Mouse (Mus musculus): ENCODE measurements around the gene Fgfr2. TPM values are rescaled to one million over a fixed set of nuclear protein-coding genes. Genes with fewer than 3 reads are reported as not detected.

Gene Fgfr2
- polyA plus RNA-seq, 1 experiment from 2014 or later, result 86.9 TPM

DNA sequence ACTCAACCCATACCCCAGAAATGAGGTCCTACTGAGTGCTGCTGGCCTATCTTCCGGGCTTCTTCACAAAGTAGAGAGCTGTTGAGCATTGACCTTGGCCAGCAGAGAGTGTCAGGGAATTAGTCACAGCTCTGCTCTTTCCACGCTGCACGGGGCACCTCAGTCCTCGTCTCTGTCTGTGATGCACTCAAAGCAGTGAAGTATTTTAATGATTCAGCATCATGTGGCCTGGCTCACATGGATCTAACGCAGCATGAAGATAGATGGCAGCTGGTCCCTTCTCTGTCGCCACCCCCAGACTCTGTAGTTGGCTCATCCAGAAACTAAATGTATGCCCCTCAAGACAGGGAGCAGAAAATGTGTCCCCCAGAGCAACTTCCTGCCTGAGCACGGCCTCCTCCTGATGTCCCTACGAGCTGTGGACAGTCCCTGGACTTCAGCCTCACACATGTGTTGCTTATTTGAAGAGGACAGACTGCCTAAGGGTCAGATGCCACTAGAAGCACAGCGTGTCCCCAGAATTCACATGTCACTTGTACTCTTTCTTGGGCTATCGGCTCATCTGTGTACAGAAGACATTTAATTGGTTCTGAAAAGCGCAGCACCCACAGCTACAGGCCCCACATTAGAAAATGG lies 697.7 kb downstream of the Fgfr2 start:
- 46% methylated on average over 11 of the region's 11 CpGs for WGBS
- Histone ChIP-seq H3K9ac (ENCODE audit: low read length) (no peak overlapping the region), H3K9me3 (ENCODE audit: control insufficient read depth, low read length) (no peaks in the 10 kb centered on the region), H3K27me3 (ENCODE audit: control insufficient read depth, insufficient read depth, low read length) (no peaks in the 10 kb centered on the region), H3K36me3 (ENCODE audit: control insufficient read depth, insufficient read depth, low read length) (no peaks in the 10 kb centered on the region), H3K4me2 (ENCODE audit: low read depth) (no peak overlapping the region), H3K4me3 (ENCODE audit: low read depth, low read length) (no peak overlapping the region), H3K27ac (ENCODE audit: low read depth, low read length) (no peak overlapping the region), H3K4me1 (ENCODE audit: control insufficient read depth, insufficient read depth, low read length) (peaks cover 9% of the 10 kb centered on the region)
- ATAC-seq (ENCODE audit: insufficient read depth, low FRiP score, low TSS enrichment) (no peak; the same call in 1 of the 2 replicates), DNase-seq (ENCODE audit: low spot score) (no peak)

DNA sequence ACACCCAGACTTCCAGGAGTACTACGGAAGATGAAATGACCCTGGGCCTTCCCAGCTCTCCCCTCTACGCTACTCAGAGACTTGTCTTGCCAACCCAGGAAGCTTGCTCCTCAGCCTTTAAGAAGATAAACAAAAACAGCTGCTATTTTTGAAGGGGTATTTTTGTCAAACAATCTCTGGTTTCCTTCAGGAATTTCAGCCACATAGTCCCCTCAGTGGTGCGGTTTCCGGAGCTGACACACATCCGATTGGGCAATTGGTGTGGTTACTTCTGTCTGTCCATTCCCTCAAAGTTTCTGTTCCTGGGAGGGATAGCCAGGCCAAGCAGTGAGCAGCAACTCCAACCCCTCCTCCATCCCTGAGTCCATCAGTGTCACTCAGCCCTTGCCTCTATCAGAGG lies 699.6 kb downstream of the Fgfr2 start:
- Histone ChIP-seq H3K27ac (ENCODE audit: low read depth, low read length) (no peak overlapping the region), H3K9ac (ENCODE audit: low read length) (no peak overlapping the region), H3K27me3 (ENCODE audit: control insufficient read depth, insufficient read depth, low read length) (no peaks in the 10 kb centered on the region), H3K9me3 (ENCODE audit: control insufficient read depth, low read length) (no peaks in the 10 kb centered on the region), H3K4me2 (ENCODE audit: low read depth) (no peak overlapping the region), H3K4me3 (ENCODE audit: low read depth, low read length) (no peak overlapping the region), H3K36me3 (ENCODE audit: control insufficient read depth, insufficient read depth, low read length) (no peaks in the 10 kb centered on the region), H3K4me1 (ENCODE audit: control insufficient read depth, insufficient read depth, low read length) (peaks cover 9% of the 10 kb centered on the region)
- DNase-seq (ENCODE audit: low spot score) (no peak), ATAC-seq (ENCODE audit: insufficient read depth, low FRiP score, low TSS enrichment) (no peak)
- 87% methylated on average over 5 of the region's 5 CpGs for WGBS

DNA sequence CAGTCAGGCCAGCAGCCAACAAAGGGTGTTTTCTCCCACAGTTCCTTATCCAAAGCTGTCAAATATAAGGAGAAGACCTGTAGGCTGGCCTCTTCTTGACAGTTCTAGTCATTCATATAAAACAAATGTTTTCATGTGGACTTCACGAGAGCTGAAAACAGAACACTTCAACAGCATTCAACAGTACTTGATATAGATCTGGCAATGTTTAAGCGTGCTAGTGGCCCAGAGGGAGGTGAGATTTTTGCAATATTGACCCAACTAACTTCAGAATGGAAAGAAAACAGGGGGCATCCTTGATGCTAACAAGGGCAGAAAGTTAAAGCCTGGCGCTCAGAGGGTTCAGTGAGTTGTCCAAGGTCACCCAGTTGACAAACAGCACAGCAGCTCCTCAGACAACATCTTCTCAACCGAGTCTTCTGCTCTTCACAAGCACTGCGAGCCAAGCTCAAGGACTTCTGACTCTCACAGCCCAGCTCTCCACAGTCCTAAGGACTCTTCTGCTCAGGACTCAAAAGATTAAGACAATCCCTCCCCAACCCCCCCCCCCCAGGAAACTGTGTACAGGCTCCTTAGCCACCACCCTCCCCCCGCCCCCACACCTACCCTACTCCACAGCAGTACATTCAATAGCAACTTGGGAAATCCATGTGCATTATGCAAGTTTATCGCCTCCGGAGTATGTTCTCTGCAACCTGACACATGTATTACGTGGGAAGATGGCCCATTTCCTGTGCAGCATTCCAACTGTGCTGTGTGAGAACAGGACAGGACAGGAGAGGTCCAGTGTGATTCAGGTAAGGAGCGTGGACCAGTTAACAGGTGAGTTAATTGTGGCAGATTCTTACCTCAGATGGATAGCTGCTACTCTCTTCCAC lies 703.5 kb downstream of the Fgfr2 start:
- no peaks in the 10 kb centered on the region for H3K36me3 ChIP-seq (ENCODE audit: control insufficient read depth, insufficient read depth, low read length)
- H3K9ac ChIP-seq (ENCODE audit: low read length), result no peak overlapping the region
- no peaks in the 10 kb centered on the region for H3K27me3 ChIP-seq (ENCODE audit: control insufficient read depth, insufficient read depth, low read length)
- peaks cover 5% of the 10 kb centered on the region; the same call in 1 of the 2 replicates for H3K4me1 ChIP-seq (ENCODE audit: control insufficient read depth, insufficient read depth, low read length)
- 89% methylated on average over 10 of the region's 10 CpGs for WGBS
- H3K4me2 ChIP-seq (ENCODE audit: low read depth), result no peak overlapping the region
- no peak overlapping the region for H3K4me3 ChIP-seq (ENCODE audit: low read depth, low read length)
- no peak for DNase-seq (ENCODE audit: low spot score)
- H3K27ac ChIP-seq (ENCODE audit: low read depth, low read length), result no peak overlapping the region
- ATAC-seq (ENCODE audit: insufficient read depth, low FRiP score, low TSS enrichment), result no peak
- no peaks in the 10 kb centered on the region for H3K9me3 ChIP-seq (ENCODE audit: control insufficient read depth, low read length)

DNA sequence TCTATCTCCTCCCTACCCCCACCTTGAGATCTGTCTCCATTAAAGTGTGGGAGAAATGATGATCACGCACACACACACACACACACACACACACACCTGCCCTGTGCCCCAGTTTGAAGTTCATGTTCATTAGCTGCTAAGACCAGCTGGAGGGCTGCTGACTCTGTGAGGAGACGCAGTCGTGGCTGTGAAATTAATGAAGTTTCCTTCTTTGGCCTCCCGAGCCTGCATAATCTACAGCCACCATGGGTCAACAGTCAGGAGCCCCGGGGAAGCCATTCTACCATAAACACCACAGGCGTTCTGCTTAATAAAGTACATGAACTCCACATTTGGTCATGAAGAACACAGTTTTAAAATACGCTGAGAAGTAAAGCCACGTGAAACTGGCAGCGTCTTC lies 706.3 kb downstream of the Fgfr2 start:
- 49% methylated on average over 9 of the region's 9 CpGs for WGBS
- H3K4me2 ChIP-seq (ENCODE audit: low read depth), result no peak overlapping the region
- no peaks in the 10 kb centered on the region for H3K36me3 ChIP-seq (ENCODE audit: control insufficient read depth, insufficient read depth, low read length)
- no peak overlapping the region; the same call in 1 of the 2 replicates for H3K27ac ChIP-seq (ENCODE audit: low read depth, low read length)
- H3K27me3 ChIP-seq (ENCODE audit: control insufficient read depth, insufficient read depth, low read length), result no peaks in the 10 kb centered on the region
- ATAC-seq (ENCODE audit: insufficient read depth, low FRiP score, low TSS enrichment), result no peak
- no peaks in the 10 kb centered on the region for H3K9me3 ChIP-seq (ENCODE audit: control insufficient read depth, low read length)
- H3K4me1 ChIP-seq (ENCODE audit: control insufficient read depth, insufficient read depth, low read length), result peaks cover 5% of the 10 kb centered on the region; the same call in 1 of the 2 replicates
- peak; percentile 42 for DNase-seq (ENCODE audit: low spot score)
- H3K4me3 ChIP-seq (ENCODE audit: low read depth, low read length), result no peak overlapping the region
- H3K9ac ChIP-seq (ENCODE audit: low read length), result no peak overlapping the region

DNA sequence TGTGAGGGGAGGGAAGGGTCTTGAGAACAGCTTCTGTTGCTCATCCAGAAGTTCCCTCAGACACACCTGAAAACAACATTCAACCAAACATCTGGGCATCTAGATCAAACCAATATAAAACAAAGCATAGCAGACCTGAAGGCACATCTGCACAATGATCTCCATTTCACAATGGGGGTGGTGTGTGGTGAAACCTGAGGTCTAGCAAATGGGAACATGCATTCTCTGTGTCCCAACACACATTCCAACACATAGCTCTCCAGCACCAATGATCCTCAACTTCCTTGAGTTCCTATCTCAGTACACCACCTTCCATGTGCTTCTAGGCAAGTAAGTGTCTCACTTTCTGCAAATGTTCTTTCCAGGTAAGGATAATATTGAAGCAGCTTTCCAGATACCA lies 707.3 kb downstream of the Fgfr2 start:
- no peak for DNase-seq (ENCODE audit: low spot score)
- H3K4me1 ChIP-seq (ENCODE audit: control insufficient read depth, insufficient read depth, low read length), result peaks cover 5% of the 10 kb centered on the region; the same call in 1 of the 2 replicates
- H3K9me3 ChIP-seq (ENCODE audit: control insufficient read depth, low read length), result no peaks in the 10 kb centered on the region
- H3K4me2 ChIP-seq (ENCODE audit: low read depth), result no peak overlapping the region
- no peaks in the 10 kb centered on the region for H3K36me3 ChIP-seq (ENCODE audit: control insufficient read depth, insufficient read depth, low read length)
- no peak overlapping the region for H3K9ac ChIP-seq (ENCODE audit: low read length)
- no peak overlapping the region for H3K27ac ChIP-seq (ENCODE audit: low read depth, low read length)
- H3K27me3 ChIP-seq (ENCODE audit: control insufficient read depth, insufficient read depth, low read length), result no peaks in the 10 kb centered on the region
- ATAC-seq (ENCODE audit: insufficient read depth, low FRiP score, low TSS enrichment), result no peak
- no peak overlapping the region for H3K4me3 ChIP-seq (ENCODE audit: low read depth, low read length)

DNA sequence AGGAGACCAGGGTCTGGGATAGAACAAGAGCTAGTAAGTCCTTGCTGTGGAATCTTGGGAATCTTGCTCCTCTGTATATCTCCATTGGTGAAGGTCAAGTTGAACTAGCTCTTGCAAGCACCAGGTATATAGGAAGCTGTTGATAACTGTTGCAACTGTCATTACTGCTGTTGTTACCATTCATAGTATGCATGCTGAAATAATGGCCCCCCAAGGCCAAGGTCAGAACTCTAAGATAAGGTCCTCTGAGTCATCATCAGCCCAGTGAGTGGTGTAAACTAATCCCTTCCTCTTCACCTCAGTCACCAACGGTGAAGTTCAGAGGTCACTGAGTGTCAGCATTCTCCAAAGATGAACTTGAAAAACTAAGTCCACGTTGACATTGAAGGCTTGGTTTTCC lies 710.6 kb downstream of the Fgfr2 start:
- Histone ChIP-seq H3K9ac (ENCODE audit: low read length) (no peak overlapping the region), H3K36me3 (ENCODE audit: control insufficient read depth, insufficient read depth, low read length) (no peaks in the 10 kb centered on the region), H3K4me2 (ENCODE audit: low read depth) (no peak overlapping the region), H3K9me3 (ENCODE audit: control insufficient read depth, low read length) (no peaks in the 10 kb centered on the region), H3K27ac (ENCODE audit: low read depth, low read length) (no peak overlapping the region), H3K4me1 (ENCODE audit: control insufficient read depth, insufficient read depth, low read length) (peaks cover 5% of the 10 kb centered on the region; the same call in 1 of the 2 replicates), H3K4me3 (ENCODE audit: low read depth, low read length) (no peak overlapping the region), H3K27me3 (ENCODE audit: control insufficient read depth, insufficient read depth, low read length) (no peaks in the 10 kb centered on the region)
- no peak for ATAC-seq (ENCODE audit: insufficient read depth, low FRiP score, low TSS enrichment)
- WGBS, result 75% methylated on average over 2 of the region's 2 CpGs
- DNase-seq (ENCODE audit: low spot score), result no peak

DNA sequence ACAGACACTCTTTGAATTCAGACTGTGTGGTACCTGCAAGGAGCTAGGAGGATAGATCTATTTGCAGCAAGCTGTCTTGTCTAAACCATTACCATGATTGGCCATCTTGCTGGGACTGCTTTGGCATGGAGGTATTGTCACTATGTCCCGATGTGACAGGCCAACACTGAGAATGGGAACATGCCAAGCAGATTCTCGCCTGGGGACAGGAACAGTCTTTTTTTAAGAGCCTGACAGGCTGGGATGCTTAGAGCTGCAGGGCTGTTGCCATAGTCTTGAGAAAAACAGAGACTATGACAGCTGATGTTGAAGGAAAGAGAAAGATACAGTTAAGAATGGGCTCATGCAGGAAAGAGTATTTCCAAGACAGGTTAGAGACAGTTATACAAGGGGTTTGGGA lies 711.4 kb downstream of the Fgfr2 start:
- no peak overlapping the region for H3K9ac ChIP-seq (ENCODE audit: low read length)

DNA sequence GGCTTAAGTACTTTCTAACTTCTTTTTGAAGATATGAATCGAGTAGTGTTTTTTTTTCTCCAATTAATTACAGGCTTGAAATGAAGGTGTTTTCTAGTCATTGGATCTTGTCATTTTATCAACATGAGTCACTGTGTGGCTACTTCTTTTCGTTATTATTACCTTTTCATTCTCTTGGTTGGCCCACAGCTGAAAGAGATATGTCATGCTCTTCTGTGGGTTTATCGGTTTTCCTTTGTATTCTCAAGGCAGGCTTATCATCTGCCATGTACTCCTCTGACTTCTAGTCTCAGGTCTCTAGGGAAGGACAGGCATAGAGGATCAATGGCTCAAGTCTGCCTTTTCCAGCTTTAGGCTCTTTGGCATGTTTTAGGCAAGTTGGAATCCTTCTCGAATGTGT lies 712.2 kb downstream of the Fgfr2 start:
- Histone ChIP-seq H3K36me3 (ENCODE audit: control insufficient read depth, insufficient read depth, low read length) (no peaks in the 10 kb centered on the region), H3K27ac (ENCODE audit: low read depth, low read length) (no peak overlapping the region), H3K4me1 (ENCODE audit: control insufficient read depth, insufficient read depth, low read length) (no peaks in the 10 kb centered on the region), H3K9me3 (ENCODE audit: control insufficient read depth, low read length) (no peaks in the 10 kb centered on the region), H3K9ac (ENCODE audit: low read length) (no peak overlapping the region), H3K4me3 (ENCODE audit: low read depth, low read length) (no peak overlapping the region), H3K27me3 (ENCODE audit: control insufficient read depth, insufficient read depth, low read length) (no peaks in the 10 kb centered on the region), H3K4me2 (ENCODE audit: low read depth) (no peak overlapping the region)
- 91% methylated on average over 4 of the region's 4 CpGs for WGBS
- DNase-seq (ENCODE audit: low spot score) (no peak), ATAC-seq (ENCODE audit: insufficient read depth, low FRiP score, low TSS enrichment) (no peak)

More for the DNA sequence above, 711.4 kb downstream of the Fgfr2 start:
- ATAC-seq (ENCODE audit: insufficient read depth, low FRiP score, low TSS enrichment), result no peak
- no peak overlapping the region for H3K27ac ChIP-seq (ENCODE audit: low read depth, low read length)
- H3K4me3 ChIP-seq (ENCODE audit: low read depth, low read length), result no peak overlapping the region
- no peaks in the 10 kb centered on the region for H3K27me3 ChIP-seq (ENCODE audit: control insufficient read depth, insufficient read depth, low read length)
- 88% methylated on average over 2 of the region's 2 CpGs for WGBS
- H3K9me3 ChIP-seq (ENCODE audit: control insufficient read depth, low read length), result no peaks in the 10 kb centered on the region
- H3K36me3 ChIP-seq (ENCODE audit: control insufficient read depth, insufficient read depth, low read length), result no peaks in the 10 kb centered on the region
- no peak overlapping the region for H3K4me2 ChIP-seq (ENCODE audit: low read depth)
- H3K4me1 ChIP-seq (ENCODE audit: control insufficient read depth, insufficient read depth, low read length), result 0 out of 2 replicates have a peak, but pooled peaks cover 2% of the 10 kb centered on the region
- no peak for DNase-seq (ENCODE audit: low spot score)

DNA sequence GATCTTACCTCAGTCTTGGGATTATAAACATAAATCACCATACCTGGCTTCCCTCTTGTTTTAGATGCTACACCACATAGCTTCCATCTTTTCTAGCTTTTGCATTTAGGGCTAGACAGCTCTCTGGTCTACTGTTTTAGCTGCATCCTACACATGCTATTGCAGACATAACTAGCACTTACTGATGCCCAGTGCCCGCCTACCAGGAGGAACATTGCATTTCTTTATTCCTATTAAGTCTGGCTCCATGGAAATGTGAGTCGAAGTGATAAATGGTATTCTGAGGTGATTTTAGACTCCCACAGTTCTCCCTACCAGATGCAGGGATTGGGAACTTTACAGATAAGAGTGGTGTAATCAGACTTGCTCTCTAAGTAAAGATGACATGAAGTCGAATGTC lies 713.3 kb downstream of the Fgfr2 start:
- no peaks in the 10 kb centered on the region for H3K36me3 ChIP-seq (ENCODE audit: control insufficient read depth, insufficient read depth, low read length)
- H3K4me1 ChIP-seq (ENCODE audit: control insufficient read depth, insufficient read depth, low read length), result peaks cover 4% of the 10 kb centered on the region
- no peak overlapping the region for H3K4me2 ChIP-seq (ENCODE audit: low read depth)
- H3K9ac ChIP-seq (ENCODE audit: low read length), result no peak overlapping the region
- DNase-seq (ENCODE audit: low spot score) (no peak), ATAC-seq (ENCODE audit: insufficient read depth, low FRiP score, low TSS enrichment) (no peak)
- no peak overlapping the region for H3K4me3 ChIP-seq (ENCODE audit: low read depth, low read length)
- WGBS, result 87% methylated on average over 3 of the region's 3 CpGs
- H3K9me3 ChIP-seq (ENCODE audit: control insufficient read depth, low read length), result no peaks in the 10 kb centered on the region
- no peak overlapping the region for H3K27ac ChIP-seq (ENCODE audit: low read depth, low read length)
- H3K27me3 ChIP-seq (ENCODE audit: control insufficient read depth, insufficient read depth, low read length), result no peaks in the 10 kb centered on the region
